Mouse (Mus musculus) forebrain, embryonic 11.5 days (tissue): Measurements from ENCODE around the gene Gm26920. TPM values are rescaled to one million over a fixed set of nuclear protein-coding genes. Genes with fewer than 3 reads are reported as not detected.

ENCODE experiments used
- ATAC-seq: fragments of 200-750 bp; cut with Nextera tagmentation; replicated peaks from 2 replicates; pipeline ENCODE4 v1.8.0; 2017; ENCODE audit warnings: moderate TSS enrichment; ENCODE audit not compliant: low FRiP score
- DNase-seq: peaks from one replicate; pipeline ENCODE4 v3.0.0-alpha.2; 2017; ENCODE audit warnings: low spot score
- H3K27ac ChIP-seq: fragments of 300-500 bp; sonication (generic); 2 replicates; pipeline ENCODE4 v1.5.1; 2014; ENCODE audit warnings: low read depth, low read length
- H3K27me3 ChIP-seq: fragments of 300-500 bp; sonication (generic); 2 replicates; pipeline ENCODE4 v1.6.1; 2014; ENCODE audit warnings: mild to moderate bottlenecking, low read length, mixed read lengths; ENCODE audit not compliant: control insufficient read depth, insufficient read depth
- H3K36me3 ChIP-seq: fragments of 300-500 bp; sonication (generic); 2 replicates; pipeline ENCODE4 v1.6.1; 2014; ENCODE audit warnings: mild to moderate bottlenecking, low read length, moderate library complexity, mixed read lengths; ENCODE audit not compliant: control insufficient read depth, insufficient read depth
- H3K4me1 ChIP-seq: fragments of 300-500 bp; sonication (generic); replicated peaks from 2 replicates; pipeline ENCODE4 v1.6.1; 2014; ENCODE audit warnings: low read length, mixed read lengths; ENCODE audit not compliant: control insufficient read depth, insufficient read depth
- H3K4me2 ChIP-seq: fragments of 300-500 bp; sonication (generic); 2 replicates; pipeline ENCODE4 v1.6.1; 2014; ENCODE audit warnings: low read depth, mild to moderate bottlenecking, low read length, moderate library complexity, mixed read lengths; ENCODE audit not compliant: severe bottlenecking
- H3K4me3 ChIP-seq: fragments of 300-500 bp; sonication (generic); 2 replicates; pipeline ENCODE4 v1.5.1; 2014; ENCODE audit warnings: low read depth, low read length
- H3K9ac ChIP-seq: fragments of 300-500 bp; sonication (generic); 2 replicates; pipeline ENCODE4 v1.6.1; 2014; ENCODE audit warnings: low read length
- H3K9me3 ChIP-seq: fragments of 300-500 bp; sonication (generic); 2 replicates; pipeline ENCODE4 v1.6.1; 2016; ENCODE audit warnings: low read length, mixed read lengths; ENCODE audit not compliant: control insufficient read depth
- WGBS: fragments of 180-500 bp; shearing (Covaris S2); extraction: QIAGEN DNeasy Blood & Tissue Kit; methylation state at CpG from one replicate; pipeline ENCODE4 v1.1.7; 2014; 5-methylcytosine and 5-hydroxymethylcytosine counted together
- polyA plus RNA-seq: library from polyadenylated mRNA; unstranded; fragments of >200 nt; fragmentation: Nextera tagmentation; extraction: Ambion mirVana; gene quantifications from 2 replicates; pipeline ENCODE4 v1.2.1, GENCODE M21; 2014

Gm26920 gene
- polyA plus RNA-seq, 1 experiment from 2014 or later: 2.9 TPM

DNA sequence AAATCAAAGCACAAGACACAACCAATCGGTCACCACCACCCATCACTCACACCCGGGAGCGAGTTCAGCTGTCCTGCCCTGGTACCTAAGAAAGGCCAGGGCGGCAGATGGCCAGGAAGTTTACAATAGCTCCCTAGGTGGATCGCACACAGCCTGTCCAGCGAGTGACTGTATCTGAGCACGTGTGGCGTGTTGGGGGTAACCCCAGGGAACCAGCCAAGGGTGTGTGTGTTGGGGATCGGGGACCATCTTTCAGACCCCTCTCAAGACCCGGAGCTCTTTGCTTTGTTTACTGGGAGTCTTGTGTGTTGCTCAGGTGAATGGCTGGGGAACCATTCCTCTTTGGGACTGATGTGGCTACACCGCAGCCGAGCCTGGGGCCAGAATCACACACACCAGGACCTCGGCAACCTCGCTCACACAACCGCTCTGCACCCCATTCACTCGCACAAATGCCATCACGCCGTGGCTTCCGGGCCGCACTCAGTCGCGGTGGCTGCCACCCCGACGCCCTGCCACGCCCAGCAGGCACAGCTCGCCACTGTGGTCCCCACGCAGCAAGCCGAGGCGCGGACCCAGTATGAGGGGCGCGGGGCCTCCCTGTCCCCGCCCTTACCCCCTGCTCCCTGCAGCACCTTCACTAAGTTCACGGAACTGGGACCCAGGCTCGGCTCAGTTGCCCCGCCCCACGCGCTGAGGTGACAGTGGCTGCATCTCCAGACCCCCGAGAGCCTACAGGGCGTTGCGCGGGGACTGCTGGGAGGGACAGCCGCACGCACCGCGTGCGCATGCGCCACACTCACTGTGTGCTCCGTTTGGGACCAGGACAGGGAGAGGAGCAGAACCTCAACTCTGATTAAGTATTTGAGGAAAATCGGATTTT, 17.8 kb downstream of the Gm26920 start, which contains the start of gene Zfp82:
Zfp82 (minus strand) TSS at position 755 of the 883 bp plus-strand sequence.
- H3K9me3 ChIP-seq: no peaks in the 10 kb centered on the region
- H3K4me1 ChIP-seq: peaks cover 3% of the 10 kb centered on the region; the same call in 1 of the 2 replicates
- ATAC-seq (peak; percentile 91), DNase-seq (peak; percentile 92)
- H3K27ac ChIP-seq: peak within 1 kb of the TSS; percentile 41; the same call in 1 of the 2 replicates
- WGBS: under 1% methylated on average over 48 of the region's 50 CpGs
- no peaks in the 10 kb centered on the region for H3K36me3 ChIP-seq
- H3K4me3 ChIP-seq: peak within 1 kb of the TSS; percentile 71
- H3K9ac ChIP-seq: peak within 1 kb of the TSS; percentile 77
- peak within 1 kb of the TSS; percentile 96 for H3K4me2 ChIP-seq
- no peaks in the 10 kb centered on the region for H3K27me3 ChIP-seq

DNA sequence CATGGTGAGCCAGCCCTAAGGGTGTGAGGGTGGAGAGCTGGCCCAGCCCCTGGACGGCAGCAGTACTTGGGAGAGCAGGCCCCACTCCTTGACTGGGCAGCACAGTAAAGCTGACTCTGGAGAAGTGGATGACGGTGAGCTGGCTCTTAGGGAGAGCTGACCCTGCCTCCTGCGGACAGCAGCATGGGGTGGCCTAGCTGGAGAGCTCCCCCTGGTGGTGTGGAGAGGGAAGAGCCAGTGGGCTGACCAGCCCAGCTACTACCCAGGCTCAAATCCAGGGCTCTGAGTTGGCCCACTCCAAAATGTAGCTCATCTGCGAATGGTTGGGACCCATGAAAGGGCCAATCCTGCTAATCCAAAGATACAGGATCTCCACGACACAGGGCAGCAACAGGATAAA, 25.6 kb downstream of the Gm26920 start:
- H3K4me2 ChIP-seq: no peak overlapping the region
- no peak overlapping the region for H3K4me3 ChIP-seq
- 81% methylated on average over 5 of the region's 5 CpGs for WGBS
- DNase-seq (no peak), ATAC-seq (no peak)
- no peaks in the 10 kb centered on the region; the same call in 1 of the 2 replicates for H3K36me3 ChIP-seq
- no peaks in the 10 kb centered on the region for H3K4me1 ChIP-seq
- no peak overlapping the region for H3K27ac ChIP-seq
- H3K9ac ChIP-seq: no peak overlapping the region
- H3K9me3 ChIP-seq: no peaks in the 10 kb centered on the region
- no peaks in the 10 kb centered on the region for H3K27me3 ChIP-seq

DNA sequence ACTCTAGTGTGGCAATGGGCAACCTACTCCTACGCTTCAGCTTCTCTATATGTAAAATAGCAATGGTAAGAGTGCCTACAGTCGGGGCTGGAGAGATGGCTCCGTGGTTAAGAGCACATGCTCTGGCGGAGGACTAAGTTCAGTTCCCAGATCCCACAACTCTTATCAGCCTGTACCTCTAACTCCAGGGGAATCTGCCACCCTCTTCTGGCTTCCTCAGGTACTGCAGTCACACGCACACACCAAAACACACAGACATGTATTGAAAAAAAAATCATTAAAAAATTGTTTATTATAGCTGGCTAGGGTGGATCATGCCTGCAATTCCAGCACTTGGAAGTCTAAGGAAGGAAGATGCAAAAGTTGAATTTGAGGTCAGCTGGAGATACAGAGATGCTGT, 27.7 kb downstream of the Gm26920 start:
- Histone ChIP-seq H3K4me1 (no peaks in the 10 kb centered on the region), H3K36me3 (no peaks in the 10 kb centered on the region; the same call in 1 of the 2 replicates), H3K4me2 (no peak overlapping the region), H3K9me3 (no peaks in the 10 kb centered on the region), H3K4me3 (no peak overlapping the region), H3K9ac (no peak overlapping the region), H3K27ac (no peak overlapping the region), H3K27me3 (no peaks in the 10 kb centered on the region)
- WGBS: 87% methylated on average over 5 of the region's 5 CpGs
- DNase-seq (no peak), ATAC-seq (no peak)

DNA sequence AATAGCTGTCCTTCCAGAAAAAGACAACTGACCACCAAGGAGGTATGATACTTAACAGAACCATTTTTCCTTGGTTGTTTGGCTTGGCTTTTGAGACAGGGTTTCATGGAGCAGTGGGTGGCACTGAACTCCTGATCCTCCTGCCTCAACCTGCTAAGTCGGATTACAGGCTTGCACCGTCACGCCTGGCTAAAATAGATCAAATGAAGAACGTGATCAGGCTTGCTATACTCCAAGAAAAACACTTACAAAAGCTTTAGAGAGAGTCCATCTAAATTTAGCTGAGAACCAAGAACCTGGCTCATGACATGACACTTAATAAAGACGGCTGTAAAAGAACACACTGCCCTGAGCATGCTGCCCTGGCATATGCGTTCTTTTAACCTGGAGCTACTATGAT, 29.9 kb downstream of the Gm26920 start:
- Histone ChIP-seq H3K4me1 (no peaks in the 10 kb centered on the region), H3K4me3 (no peak overlapping the region), H3K27me3 (no peaks in the 10 kb centered on the region), H3K36me3 (peaks cover 4% of the 10 kb centered on the region; the same call in 1 of the 2 replicates), H3K9me3 (no peaks in the 10 kb centered on the region), H3K27ac (no peak overlapping the region), H3K4me2 (no peak overlapping the region), H3K9ac (no peak overlapping the region)
- ATAC-seq (no peak), DNase-seq (no peak)
- WGBS: 91% methylated on average over 6 of the region's 6 CpGs

DNA sequence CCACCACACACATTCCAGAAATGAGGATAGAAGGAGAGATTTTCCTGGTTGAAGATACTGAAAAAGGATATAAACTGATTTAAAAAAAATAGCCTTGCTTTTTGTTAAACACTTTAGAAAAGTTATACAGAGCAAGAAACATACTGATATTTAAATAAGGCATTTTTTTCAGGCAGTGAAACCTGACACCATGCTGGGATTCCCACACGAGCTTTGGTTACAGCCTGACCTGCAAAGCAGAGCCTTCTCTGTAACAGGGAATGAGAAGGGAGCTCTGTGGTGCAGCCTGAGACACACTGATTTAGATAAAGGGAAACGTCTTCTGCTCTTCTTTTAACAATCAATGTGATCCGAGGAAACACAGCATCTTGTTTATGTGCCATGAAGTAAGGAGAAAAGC, 36.6 kb downstream of the Gm26920 start:
- H3K36me3 ChIP-seq: peaks cover 4% of the 10 kb centered on the region; the same call in 1 of the 2 replicates
- H3K27me3 ChIP-seq: no peaks in the 10 kb centered on the region
- no peak overlapping the region for H3K9ac ChIP-seq
- H3K4me3 ChIP-seq: no peak overlapping the region
- H3K4me2 ChIP-seq: no peak overlapping the region
- 18% methylated on average over 3 of the region's 3 CpGs for WGBS
- ATAC-seq (no peak), DNase-seq (no peak)
- H3K27ac ChIP-seq: no peak overlapping the region
- H3K4me1 ChIP-seq: no peaks in the 10 kb centered on the region
- H3K9me3 ChIP-seq: no peaks in the 10 kb centered on the region

DNA sequence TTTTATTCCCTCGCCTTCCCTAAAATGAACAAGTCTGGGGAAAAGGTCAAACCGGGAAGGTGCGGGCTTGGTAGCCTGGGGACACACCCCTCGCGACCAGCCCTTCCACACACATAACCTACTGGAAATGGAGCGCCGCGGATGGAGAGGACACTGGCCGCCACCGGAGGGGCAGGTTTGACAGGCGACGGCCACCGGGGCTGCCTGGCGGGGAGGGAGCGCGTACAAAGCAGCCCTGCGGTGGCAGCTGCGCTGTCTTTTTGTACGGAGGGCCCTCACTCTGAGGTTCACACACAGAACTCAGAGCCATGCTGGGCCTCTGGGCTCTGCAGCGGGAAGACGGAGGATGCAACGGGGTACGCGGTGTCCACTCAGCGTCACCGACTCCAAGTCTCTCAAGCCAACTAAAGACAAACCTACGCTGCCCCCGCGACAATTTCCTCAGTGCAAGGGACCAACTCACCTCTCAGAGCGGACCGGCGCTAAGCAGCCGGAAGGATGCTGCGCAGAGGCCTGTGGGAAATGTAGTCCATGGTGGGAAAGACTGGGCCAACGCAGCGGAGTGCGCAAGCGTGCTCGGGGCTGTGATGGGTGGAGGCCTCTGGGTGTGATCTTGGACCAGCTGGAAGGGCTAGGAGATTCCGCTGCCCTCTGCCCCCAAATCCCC, 39.2 kb downstream of the Gm26920 start, which contains the start of gene Zfp14:
Zfp14 (minus strand) TSS at position 499 of the 667 bp plus-strand sequence.
- DNase-seq: peak; percentile 93
- H3K9ac ChIP-seq: peak within 1 kb of the TSS; percentile 77
- H3K27me3 ChIP-seq: no peaks in the 10 kb centered on the region
- H3K27ac ChIP-seq: peak within 1 kb of the TSS; percentile 78; the same call in 1 of the 2 replicates
- under 1% methylated on average over 40 of the region's 40 CpGs for WGBS
- H3K4me1 ChIP-seq: no peaks in the 10 kb centered on the region
- H3K4me3 ChIP-seq: peak within 1 kb of the TSS; percentile 71
- ATAC-seq: peak; percentile 99
- H3K36me3 ChIP-seq: no peaks in the 10 kb centered on the region; the same call in 1 of the 2 replicates
- H3K9me3 ChIP-seq: no peaks in the 10 kb centered on the region
- H3K4me2 ChIP-seq: peak within 1 kb of the TSS; percentile 88

DNA sequence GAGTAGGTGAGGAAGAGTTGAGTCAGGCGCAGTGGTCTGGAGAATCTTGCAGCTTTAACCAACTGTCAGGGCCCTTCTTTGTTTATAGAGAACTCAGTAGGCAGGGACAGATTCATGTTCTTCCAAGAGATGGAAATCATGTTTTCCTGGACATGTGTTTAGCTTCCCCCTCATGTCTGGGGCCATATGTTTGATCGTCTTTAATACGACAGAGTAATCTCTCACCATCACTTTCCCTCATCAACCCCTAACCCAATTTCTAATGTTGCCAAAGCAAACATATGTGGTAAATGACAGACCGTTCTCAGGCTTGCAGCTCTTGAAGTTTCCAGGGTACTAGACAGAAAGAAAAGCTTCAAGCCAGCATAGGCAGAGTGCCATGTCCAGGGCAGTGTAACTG, 42.1 kb downstream of the Gm26920 start:
- H3K9me3 ChIP-seq: no peaks in the 10 kb centered on the region
- no peak overlapping the region for H3K4me3 ChIP-seq
- no peak overlapping the region for H3K27ac ChIP-seq
- DNase-seq: no peak
- no peak overlapping the region for H3K4me2 ChIP-seq
- H3K27me3 ChIP-seq: no peaks in the 10 kb centered on the region
- 92% methylated on average over 4 of the region's 4 CpGs for WGBS
- ATAC-seq: no peak
- H3K9ac ChIP-seq: no peak overlapping the region
- no peaks in the 10 kb centered on the region for H3K36me3 ChIP-seq
- H3K4me1 ChIP-seq: no peaks in the 10 kb centered on the region

DNA sequence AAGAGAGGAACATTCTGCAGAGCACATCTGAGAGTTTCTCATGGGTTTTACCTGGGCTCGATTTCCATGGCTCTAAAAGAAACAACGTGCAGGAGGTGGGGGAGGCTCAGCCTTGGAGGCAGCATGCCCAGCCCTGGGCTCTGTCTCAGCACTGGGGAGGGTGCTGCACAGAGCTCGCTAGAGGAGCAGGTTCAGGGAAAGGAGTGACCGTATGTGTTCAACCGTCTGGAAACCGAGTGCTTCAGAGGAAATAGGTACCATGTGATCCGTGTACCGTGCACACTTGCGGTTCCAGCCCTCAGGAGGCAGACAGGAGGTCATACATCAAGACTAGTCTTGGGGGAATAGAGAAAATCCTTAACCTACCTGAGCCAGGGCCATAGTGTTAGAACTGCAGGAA, 45.9 kb downstream of the Gm26920 start:
- no peak overlapping the region for H3K9ac ChIP-seq
- 72% methylated on average over 9 of the region's 9 CpGs for WGBS
- H3K4me3 ChIP-seq: no peak overlapping the region
- no peaks in the 10 kb centered on the region for H3K27me3 ChIP-seq
- H3K36me3 ChIP-seq: no peaks in the 10 kb centered on the region
- H3K9me3 ChIP-seq: no peaks in the 10 kb centered on the region
- no peak for DNase-seq
- no peak overlapping the region for H3K4me2 ChIP-seq
- H3K27ac ChIP-seq: no peak overlapping the region
- H3K4me1 ChIP-seq: no peaks in the 10 kb centered on the region
- no peak for ATAC-seq
